Mouse (Mus musculus) monocyte, adult 5-6 weeks (primary cell): Measurements from ENCODE around the gene Fam47c. TPM values are rescaled to one million over a fixed set of nuclear protein-coding genes. Genes with fewer than 3 reads are reported as not detected.

Experiments used
- ATAC-seq: fragments of 153-309, 156-312 bp; replicated peaks from 2 replicates; pipeline ENCODE4 v1.8.0; 2017; ENCODE audit warnings: mild to moderate bottlenecking; ENCODE audit not compliant: low TSS enrichment, insufficient number of reproducible peaks, severe bottlenecking, poor library complexity, low FRiP score
- total RNA-seq: library from RNA; stranded (forward); fragments of 200-1000, 200-491, 200-594 nt; gene quantifications from 3 replicates; pipeline ENCODE4 v1.2.3, GENCODE M21; 2017

Gene Fam47c
- not detected in 3 replicates for total RNA-seq

DNA sequence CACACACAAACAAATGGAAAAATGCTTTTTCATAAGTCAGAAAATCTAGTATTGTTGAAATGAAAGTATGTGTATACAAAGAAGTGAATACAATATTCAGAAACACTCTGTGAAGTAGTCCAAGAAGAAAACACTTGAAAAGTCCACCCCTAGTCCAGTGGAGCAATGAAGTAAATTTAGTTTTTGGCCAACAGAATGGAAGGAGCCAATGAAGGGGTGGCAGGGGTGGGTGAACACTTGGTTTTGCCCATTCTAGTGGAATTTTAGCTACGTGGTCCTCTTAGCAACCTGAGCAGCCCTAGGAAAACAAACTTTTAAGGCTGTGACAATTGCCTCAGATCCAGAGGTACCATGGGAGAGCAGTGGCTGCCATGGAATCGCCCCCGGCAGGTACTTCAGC is at the start of gene Fam47c:
Gene Fam47c, plus strand, starts transcription at position 301 of the 400 bp plus-strand sequence.
- ATAC-seq = no peak

DNA sequence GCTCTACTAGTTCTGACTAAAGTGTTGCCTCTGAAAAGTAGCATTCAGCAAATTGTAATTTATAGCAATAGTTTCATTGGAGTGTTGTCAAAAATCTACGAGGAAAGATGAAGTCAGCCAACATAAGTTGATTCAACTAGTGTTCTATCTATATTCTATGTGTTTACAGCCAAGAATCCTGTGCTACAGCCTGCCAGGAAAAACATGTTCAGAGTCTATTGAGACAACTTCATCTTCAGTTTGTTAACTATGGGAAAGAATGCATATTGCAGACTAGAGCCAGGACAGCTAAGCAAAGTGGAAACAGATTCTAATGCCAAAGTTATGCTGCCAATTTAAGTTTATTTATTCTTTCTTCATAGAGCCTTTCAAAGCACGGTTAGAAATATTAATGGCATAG is 31.8 kb downstream of the Fam47c start:
- ATAC-seq = no peak

GRCm38 (mm10) chrX:78777078-78777477 is 39.5 kb downstream of the Fam47c start:
- ATAC-seq = no peak

Other genes starting within 250 kb of the Fam47c start
- gene Prrg1, start 153.9 kb upstream of the Fam47c start, total RNA-seq = 0.96 TPM in 1 of 3 replicates, not detected in the others